Mouse (Mus musculus): ENCODE measurements around the gene Ccdc38.
A peak's percentile ranks its signal among the peaks of the same experiment; 100 is the strongest.
"Not testable (repeated sequence)": the region's sequence is repeated elsewhere in the genome, so short reads cannot be mapped to it uniquely, and the experiment has no call there.

The Ccdc38 gene

DNA sequence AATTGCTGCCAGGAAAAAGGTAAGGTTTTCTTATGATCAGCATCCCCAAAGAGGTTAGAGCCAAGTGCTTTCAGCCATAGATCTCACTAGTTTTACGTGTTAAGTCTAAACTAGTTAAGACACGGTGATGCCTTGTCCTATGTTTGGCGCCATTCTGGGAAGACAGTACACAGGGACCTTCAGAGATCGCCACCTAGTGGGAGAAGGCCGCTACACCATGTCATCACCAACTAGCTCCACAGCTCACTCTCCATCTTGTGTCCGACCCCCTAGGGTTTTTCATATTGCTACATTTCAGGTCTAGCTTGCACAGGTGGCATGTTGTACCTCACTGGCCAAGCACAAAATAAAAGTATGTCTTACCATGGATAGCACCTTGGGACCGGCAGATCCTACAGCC lies 8.6 kb downstream of the Ccdc38 start:
- DNase-seq (ENCODE audit: low read depth in 2 of 2, low spot score in 2 of 2), result peak; percentile 59 to 79

DNA sequence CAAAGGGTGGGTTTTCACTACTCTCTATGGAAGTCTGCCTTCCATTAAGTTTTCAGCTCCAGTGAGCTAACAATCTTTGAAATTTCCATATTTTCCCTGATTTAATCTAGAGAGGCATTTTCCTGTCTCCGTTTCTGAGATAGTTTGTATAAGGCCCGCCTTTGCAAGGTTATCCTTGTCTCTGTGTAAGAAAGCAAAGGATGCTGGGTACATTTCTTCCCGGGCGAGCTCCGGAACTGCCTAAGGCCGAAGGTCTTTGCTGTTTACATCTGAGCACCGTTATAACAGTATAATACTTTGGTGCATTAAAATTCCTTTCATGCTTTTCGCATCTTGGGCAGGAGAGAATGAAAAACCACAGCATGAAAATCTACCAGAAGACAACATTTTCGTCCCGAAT lies 9.4 kb downstream of the Ccdc38 start:
- no peak for DNase-seq (ENCODE audit: low read depth in 2 of 2, low spot score in 2 of 2)

DNA sequence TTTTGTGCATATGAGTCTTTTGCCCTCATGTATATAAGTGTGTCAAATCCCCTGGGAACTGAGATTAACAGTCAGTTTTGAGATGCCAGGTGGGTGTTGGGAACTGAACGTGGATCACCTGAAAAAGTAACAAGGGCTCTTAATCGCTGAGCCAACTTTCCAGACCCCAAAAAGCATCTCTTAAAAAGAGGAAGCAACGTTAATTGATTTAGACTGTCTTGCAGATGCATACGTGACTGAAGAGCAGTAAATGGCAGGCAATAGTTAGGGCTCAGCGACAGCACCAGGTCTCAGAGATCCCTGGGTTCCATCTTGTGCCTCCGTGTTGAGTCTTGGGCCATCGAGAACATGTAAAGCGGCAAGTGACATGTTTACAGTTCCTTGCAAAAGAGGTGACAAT lies 12.2 kb downstream of the Ccdc38 start:
- DNase-seq (ENCODE audit: low read depth in 2 of 2, low spot score in 2 of 2), result no peak

DNA sequence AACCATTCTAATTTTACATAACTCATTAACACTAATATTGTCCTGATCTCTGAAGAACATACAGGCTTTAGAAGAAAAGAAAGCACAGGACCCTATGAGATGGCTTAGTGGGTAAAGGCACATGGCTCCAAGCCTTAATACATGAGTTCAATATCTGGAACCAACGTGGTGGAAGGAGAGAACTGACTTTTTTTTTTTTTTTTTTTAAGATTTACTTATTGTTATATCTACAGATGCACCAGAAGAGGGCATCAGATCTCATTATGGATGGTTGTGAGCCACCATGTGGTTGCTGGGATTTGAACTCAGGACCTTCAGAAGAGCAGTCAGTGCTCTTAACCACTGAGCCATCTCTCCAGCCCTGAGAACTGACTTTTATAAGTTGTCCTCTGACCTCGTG lies 17.5 kb downstream of the Ccdc38 start:
- DNase-seq (ENCODE audit: low read depth in 2 of 2, low spot score in 2 of 2), result not testable (repeated sequence)

DNA sequence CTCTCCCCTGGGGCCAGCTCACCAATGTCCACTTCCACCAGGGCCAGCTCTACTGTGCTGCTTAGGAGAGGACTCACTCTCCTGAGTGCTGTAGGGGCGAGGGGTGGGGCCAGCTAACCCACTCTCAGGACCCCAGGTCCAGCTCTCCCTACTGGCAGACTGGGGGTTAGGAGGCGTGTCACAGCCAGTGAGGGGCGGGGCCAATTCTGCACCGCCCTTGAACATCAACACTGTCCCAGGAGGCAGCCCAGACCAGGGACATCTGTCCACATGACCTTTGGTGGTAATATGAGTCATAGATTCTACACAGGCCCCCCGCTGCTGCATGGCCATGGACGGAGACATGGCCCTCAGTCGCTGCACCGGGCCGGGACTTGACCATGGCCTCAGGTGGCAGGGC lies 19.4 kb downstream of the Ccdc38 start:
- DNase-seq (ENCODE audit: low read depth in 2 of 2, low spot score in 2 of 2), result no peak

DNA sequence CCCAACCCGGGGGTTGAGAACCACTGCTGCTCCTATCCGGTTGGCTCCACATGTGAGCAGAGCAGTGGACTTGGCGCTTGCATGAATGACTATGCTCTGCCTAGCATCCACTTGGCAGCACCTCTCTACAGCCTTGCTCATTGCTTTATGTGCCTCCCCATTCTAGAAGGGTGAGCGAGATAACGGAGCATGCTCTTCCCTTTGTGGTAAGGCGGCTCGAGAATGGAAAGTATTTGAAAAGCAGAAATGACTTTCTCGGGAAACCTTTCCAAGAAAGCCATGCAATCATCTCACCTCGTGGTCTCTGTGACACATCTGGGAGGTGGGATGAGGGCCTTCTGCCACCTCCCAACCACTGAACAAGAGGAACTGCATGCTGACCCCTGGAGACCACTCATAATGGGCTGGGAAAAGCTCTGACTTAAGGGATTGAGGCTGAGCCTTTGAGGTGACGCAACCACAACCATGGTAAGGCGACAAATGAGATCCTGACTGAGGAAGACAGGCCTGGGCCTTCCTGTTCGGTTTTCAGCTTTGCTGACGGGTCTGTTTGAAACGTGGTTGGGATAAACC lies 24.2 kb downstream of the Ccdc38 start:
- no peak for DNase-seq (ENCODE audit: low read depth in 2 of 2, low spot score in 2 of 2)

DNA sequence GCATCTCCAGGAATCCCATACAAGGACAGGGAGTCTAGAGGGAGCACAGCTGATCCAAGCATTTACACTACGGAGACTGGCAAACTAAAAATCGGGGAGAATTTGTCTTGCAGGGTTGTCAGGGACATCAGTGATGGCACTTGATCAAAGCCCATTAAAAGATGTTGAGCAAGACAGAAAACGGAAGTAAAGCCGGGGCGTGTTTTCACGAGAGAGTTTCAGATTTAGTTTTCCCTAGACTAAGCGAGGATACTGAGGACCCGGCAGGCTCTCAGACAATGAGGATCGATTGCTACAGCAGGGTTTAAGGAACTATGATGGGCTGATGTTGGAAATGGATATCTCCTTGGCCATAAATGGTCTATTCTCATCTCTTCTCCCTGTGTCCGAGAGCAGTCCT lies 26.6 kb downstream of the Ccdc38 start:
- DNase-seq (ENCODE audit: low read depth in 2 of 2, low spot score in 2 of 2), result no peak

DNA sequence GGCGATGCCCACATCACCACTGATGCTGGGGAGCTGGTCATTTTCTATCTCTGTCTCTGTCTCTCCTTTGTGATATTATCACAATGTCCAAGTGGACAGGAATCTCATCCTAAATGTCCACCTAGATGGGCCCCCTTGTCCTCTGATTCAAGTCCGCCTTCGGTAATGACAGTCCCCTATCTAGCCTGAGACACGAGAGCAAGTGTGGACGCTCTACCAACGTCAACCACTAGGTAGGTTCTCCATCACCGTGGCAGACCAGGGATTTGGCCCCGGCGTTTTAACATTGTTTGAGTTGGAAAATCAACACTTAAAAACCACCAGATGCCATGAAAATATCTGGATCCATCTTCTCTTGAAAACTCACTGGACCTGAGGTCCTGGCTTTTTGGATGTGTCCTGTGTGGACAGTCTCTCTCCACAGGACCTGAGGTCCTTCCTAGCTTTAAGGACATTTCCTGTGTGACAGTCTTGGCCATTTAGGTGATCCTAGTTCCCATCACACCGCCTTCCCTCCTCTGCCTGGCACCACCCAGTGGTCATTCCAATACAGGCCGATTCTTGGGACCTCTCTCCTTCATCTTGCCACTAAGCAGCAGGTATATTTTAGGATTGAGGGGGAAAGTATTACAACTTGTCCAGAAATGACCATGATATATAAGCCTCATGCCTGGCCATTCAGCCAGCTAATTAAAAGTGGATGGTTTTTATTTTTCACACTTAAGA lies 27.6 kb downstream of the Ccdc38 start:
- no peak for DNase-seq (ENCODE audit: low read depth in 2 of 2, low spot score in 2 of 2)

DNA sequence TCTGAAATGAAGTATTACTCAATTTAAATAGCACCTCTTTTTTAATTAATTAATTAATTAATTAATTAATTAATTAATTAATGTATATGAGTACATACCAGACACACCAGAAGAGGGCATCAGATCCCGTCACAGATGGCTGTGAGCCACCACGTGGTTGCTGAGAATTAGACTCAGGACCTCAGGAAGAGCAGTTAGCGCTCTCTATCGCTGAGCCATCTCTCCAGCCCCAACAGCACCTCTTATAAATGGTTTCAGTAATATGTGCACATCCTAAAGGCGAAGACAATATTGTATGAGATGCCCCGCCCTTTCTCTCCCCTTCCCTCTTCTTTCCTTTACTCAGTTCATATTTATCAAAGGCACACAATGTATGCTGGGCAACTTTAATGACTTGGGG lies 28.2 kb downstream of the Ccdc38 start:
- no peak for DNase-seq (ENCODE audit: low read depth in 2 of 2, low spot score in 2 of 2)

DNA sequence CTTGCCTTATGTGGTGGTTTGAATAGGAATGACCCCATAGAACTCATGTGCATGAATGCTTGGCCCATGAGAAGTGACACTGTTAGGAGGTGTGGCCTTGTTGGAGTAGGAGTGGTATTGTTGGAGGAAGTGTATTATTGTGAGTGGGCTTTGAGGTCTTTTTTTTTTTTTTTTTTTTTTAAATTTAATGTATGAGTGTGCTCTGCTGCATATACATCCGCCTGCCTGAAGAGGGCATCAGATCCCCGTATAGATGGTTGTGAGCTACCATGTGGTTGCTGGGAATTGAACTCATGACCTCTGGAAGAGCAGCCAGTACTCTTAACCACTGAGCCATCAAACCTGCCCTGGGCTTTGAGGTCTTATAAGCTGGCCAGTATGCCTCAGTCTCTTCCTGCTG lies 31.8 kb downstream of the Ccdc38 start:
- DNase-seq (ENCODE audit: low read depth in 2 of 2, low spot score in 2 of 2), result no peak

DNA sequence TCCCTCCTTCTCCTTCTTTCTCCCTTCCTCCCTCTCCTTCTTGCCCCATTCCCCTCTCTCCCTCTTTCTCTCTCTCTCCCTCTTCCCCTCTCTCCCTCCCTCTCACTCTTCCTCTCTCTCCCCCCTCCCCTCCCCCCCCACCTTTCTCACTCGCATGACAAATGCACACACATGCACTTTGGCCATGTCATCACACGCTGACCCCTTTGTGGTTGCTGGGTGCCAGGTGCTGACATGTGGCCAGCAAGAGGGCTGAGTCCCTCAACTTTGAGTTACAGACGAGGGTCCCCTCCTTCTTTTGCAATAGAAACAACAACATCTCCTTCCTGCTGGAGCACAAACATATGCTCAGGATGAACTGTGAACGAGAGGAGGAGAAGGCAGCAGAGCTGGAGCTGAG lies 34.5 kb downstream of the Ccdc38 start:
- no peak for DNase-seq (ENCODE audit: low read depth in 2 of 2, low spot score in 2 of 2)

DNA sequence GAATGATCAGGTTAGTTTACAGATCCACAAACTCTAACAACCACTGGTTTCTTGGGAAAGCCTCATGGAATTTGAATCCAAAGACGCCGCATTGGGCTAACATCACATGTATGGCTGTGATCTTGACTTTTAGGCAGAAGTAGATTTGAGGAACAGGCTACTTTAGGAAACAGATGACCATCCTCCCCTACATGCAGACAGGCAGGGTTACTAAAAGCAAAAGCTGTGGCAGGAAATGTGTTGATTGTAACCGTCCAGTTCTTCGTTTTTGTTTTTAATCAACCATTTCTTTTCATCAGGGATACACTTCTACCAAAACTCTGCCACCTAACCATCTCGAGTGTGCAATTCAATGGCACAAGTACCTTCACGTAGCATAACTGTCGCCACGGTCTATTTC lies 35.5 kb downstream of the Ccdc38 start:
- no peak for DNase-seq (ENCODE audit: low read depth in 2 of 2, low spot score in 2 of 2)

DNA sequence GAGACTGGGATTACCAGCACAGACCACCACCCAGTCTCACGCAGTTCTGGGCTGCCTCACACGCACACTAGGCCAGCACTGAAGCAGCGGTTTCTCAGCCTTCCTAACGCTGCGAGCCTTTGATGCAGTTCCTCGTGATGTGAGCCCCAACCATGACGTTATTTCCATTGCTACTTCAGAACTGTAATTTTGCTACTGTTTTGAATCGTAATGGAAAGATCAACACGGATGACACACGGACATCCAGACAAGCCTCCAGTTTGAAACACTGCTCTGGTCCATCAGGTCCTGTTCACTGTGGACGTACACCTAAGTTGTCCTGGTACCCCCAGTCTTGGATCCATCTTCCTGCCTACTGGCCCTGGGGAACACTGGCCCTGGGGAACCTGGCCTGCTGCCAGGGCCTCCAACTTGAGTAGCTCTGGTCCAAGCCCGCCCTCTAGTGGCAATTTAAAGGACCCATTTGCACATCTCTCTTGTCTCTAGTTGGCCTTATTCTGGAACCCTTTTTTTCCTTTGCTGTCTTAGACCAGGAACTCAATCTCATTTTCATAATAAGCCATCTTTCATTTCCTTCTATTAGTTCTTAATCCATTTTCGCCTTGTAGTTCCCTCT lies 36.9 kb downstream of the Ccdc38 start:
- DNase-seq (ENCODE audit: low read depth in 2 of 2, low spot score in 2 of 2), result peak; percentile 19 to 58

DNA sequence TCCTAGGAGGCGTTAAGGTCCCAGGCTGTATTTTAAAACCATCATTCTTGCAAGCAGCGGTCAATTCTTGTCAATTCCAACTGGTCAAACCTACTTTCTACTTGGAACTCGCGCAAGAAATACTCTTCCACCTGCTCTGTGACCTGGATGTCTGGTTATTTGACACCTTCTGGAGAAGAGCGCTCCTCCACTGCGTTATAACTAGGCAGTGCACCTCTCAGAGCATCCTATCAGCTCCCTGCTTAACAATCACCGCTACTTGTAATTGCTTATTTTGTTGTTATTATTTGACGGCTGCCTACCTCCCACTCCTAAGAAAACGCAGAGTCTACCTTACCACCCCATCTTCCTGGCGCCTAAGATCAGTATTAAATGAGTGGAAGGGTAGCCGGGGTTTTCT lies 48.4 kb downstream of the Ccdc38 start:
- no peak for DNase-seq (ENCODE audit: low read depth in 2 of 2, low spot score in 2 of 2)

DNA sequence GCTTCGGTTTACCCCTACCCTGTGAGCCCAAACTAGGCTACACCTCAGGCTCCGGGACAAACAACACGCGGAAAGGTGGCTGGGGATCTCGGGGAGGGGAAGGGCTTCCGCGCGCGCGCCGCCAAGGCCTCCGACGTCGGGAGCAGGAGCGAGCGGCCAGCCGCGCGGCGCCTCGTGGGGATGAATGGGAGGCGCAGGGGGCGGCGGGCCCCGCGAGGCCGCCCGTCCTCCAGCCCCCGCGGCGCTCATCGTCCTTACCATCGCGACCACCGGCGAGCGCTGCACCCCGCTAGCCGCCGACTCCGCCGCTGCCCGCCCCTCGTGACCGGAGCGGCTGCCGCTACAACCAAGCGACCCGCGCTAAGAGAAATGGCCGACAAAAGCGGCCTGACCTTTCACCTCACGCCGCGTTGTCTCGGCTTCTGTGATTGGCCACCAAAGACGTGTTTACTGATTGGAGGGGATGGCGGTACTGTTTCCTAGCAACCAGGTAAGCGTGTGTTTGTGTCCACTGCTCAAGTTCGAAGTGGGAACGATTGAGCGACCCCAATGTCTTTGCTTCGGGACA lies 48.9 kb downstream of the Ccdc38 start, which contains the start of gene Snrpf:
Gene Snrpf (minus strand): TSS at position 426 of the 568 bp plus-strand sequence.
- DNase-seq (ENCODE audit: low read depth in 2 of 2, low spot score in 2 of 2), result peak; percentile 89 to 94

DNA sequence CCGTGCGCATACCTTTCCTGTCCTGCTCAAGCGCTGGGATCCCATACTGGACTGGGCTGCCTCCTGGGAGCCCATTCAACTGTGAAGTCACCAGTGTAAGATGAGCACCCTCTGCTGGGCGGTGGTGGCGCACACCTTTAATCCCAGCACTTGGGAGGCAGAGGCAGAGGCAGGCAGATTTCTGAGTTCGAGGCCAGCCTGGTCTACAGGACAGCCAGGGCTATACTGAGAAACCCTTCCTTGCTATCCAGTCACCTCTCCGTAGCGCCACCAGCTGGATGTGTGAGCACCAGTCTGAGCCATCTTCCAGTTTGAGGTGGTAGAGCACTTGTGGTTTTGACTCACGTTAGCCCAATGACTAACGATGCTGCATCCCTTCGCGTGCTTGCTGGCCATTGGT lies 52.0 kb downstream of the Ccdc38 start:
- DNase-seq (ENCODE audit: low read depth in 2 of 2, low spot score in 2 of 2), result no peak

DNA sequence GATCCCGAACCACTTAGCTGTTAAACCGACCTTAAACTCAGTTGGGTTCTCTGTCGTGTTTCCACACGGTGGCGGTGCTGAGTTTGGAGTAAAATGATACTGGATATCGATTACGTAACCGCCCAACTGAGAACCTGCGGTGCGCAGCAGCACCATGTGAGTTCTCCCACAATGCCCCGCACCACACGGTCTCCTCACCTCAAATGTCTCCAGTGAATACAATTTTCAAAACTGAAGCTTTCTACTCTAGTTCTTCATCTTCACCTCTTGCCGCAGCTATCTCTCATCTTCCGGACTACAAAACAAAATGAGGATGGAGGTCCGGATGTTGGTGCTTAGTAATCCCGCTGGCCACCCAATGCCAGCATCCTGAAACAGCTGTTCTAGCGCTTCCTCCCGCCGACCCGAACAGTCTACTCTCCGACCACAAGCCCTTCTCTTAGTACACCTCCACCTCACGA lies 53.6 kb downstream of the Ccdc38 start:
- peak; percentile 65 to 81 for DNase-seq (ENCODE audit: low read depth in 2 of 2, low spot score in 2 of 2)

DNA sequence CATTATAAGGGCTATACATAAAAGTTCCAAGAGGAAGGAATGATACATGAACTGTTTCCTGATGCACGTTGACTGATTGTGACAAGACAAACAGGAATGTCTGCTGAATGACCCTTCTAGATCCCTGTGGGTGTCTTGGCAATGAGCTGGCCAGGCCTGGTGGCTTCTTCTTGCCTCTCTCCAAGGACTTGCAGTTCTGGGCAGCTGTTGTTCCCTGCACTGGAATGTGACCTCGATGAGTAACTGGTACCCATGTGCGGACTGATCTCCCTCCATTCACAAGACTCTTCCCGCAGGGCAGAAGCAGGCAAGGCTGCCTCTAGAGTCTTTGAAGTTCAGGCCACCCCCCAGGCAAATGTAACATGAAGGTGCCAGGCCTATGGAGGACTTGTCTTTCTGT lies 55.4 kb downstream of the Ccdc38 start:
- DNase-seq (ENCODE audit: low read depth in 2 of 2, low spot score in 2 of 2), result no peak

DNA sequence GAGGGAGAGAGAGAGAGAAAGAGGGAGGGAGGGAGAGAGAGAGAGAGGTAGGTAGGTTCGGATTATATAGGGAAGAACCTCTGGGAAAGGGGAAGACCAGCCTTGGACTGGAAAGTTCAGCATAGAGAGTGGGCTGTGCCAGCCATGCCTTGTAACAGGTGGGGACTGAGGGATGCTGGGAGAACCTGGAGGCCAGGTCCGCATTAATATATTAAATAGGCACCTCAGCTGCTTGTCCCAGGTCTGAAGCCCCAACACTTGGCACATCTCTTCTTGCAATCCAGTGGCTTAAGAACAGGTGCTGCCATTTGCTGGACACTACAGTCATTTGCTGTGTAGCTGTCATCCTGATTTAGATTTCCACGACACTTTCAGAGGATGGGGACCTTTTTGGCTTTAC lies 56.2 kb downstream of the Ccdc38 start:
- no peak for DNase-seq (ENCODE audit: low read depth in 2 of 2, low spot score in 2 of 2)

DNA sequence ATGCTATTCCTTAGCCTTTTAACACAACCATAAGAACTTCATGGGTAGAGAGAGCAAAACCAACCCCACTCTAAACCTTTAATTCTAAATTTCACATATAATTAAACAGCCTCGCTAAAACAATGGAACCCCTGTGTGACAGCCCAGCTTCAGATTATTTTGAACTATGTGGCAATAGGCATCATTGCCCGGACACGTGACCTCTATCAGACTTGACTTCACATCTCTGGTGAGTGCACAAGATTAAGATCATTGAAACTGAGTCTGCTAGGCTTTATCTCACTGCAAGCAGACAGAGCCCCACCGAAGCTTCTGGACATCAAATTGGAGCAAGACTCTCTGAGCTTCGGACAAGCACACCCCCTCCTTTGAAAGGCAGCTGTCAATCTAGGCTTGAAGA lies 61.9 kb downstream of the Ccdc38 start:
- no peak for DNase-seq (ENCODE audit: low read depth in 2 of 2, low spot score in 2 of 2)

DNA sequence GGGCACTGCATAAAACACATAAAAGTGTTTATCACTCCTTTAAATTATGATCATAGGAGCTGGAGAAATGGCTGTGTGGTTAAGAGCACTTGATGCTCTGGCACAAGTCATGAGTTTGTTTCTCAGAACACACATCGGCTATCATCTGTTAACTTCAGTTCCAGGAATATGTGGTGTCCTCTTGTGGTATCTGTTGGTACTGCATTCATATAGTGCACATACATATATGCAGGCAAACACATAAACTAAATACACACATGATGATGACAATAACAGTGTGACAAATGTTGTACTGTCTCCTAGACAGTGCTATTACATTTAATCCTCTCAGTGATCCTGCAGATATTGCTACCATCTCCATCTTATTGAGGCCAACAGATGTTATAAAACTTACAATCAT lies 62.8 kb downstream of the Ccdc38 start:
- DNase-seq (ENCODE audit: low read depth in 2 of 2, low spot score in 2 of 2), result no peak

DNA sequence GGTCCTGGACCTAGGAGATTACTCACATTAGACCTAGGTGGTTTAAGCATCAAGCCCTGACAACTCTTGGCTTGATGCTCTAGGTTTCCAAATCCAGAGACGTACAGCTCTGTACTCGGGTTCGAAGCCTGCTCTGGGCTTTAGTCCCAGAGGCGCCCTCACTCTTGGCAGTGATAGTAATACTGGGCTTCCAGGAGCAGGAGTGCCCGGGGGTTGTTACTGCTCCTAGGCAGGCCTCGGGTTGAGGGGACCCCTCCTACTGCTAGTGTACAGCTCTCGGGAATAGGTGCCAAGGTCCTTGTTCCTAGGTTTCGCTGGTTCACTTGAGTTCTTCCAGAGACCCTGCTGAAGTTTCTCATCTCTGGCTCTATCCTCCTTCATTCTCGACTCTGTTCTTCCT lies 65.9 kb downstream of the Ccdc38 start:
- DNase-seq (ENCODE audit: low read depth in 2 of 2, low spot score in 2 of 2), result no peak

All from CD8-positive naive resting alpha-beta T cell, adult 2 months (primary cell).